Mouse (Mus musculus) heart, adult 8-10 months (tissue): ENCODE data around the gene A4gnt. TPM values are rescaled to one million over a fixed set of nuclear protein-coding genes. Genes with fewer than 3 reads are reported as not detected.

Source experiments
- DNase-seq: peaks from one replicate; pipeline ENCODE4 v3.0.0; 2022; ENCODE audit warnings: low spot score
- total RNA-seq, 4 experiments: library from RNA; stranded (reverse); gene quantifications; 2 replicates each; pipeline ENCODE4 v1.2.4; 2022

The A4gnt gene
- total RNA-seq, 4 experiments from 2014 or later, result not detected

DNA sequence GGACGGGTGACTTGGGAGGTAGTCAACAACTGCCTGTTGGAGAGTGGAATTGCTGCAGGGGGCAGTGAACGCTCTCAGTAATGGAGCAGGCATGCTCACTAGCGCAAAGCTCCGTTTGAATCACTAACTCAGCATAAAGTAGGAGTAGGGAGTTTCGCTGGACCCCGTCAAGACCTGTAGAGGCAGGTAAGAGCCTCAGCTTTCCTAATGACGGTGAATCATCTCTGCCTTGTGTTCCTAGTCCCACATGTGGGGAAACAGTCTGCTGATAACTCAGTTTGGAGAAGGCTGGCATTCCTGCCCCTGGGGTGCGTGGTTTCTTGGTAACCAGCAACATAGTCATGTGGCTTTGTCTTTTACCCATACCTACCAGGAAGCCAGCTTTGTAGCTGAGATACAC lies 20.0 kb downstream of the A4gnt start:
- DNase-seq, result no peak

DNA sequence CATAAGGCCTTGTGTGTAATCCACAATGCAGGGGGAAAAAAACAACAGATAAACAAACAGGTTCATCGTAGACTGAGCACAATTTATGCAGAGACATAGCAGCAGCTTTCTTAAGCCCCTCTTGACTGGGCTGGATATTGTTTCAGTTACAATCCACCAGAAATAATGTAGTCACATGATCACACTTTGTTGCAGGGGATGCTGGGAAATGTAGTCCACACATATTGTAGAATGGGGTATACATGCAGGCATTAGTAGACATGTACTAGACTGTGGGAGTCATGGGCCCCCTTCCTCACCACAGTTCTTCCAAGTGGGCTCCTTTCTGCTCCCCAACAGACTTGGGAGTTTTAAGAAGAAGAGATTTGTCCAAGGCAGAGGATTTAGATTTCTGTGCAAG lies 24.5 kb downstream of the A4gnt start:
- DNase-seq, result no peak

DNA sequence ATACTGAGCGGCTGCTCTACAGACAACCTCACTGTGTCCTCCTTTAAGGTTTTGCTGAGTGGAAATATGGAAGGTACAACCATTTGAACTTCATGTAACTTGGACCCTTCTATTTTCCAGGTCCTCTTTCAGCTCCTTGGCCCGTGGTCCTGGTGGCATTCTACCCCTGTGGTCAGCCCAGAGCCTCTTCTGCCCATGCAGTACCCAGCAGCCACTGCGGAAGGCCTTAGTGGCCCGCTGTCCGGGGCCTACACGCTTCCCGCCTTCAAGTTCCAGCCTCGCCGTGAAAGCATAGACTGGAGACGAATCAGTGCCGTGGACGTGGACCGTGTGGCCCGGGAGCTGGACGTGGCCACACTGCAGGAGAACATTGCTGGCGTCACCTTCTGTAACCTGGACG lies 24.9 kb downstream of the A4gnt start:
- DNase-seq, result no peak

DNA sequence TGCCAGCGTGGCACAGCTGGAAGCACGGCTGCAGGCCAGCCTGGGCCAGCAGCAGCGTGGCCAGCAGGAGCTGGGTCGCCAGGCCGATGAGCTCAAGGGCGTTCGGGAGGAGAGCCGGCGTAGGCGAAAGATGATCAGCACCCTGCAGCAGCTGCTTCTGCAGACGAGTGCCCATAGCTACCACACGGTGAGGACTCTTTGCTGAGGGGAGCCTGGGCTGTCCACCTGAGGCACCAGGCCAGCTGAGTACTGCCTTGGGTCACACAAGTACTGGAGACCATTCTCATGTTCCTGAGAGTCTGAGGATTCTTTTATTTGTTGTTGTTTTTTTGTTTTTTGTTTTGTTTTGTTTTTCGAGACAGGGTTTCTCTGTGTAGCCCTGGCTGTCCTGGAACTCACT lies 25.4 kb downstream of the A4gnt start:
- DNase-seq, result no peak

DNA sequence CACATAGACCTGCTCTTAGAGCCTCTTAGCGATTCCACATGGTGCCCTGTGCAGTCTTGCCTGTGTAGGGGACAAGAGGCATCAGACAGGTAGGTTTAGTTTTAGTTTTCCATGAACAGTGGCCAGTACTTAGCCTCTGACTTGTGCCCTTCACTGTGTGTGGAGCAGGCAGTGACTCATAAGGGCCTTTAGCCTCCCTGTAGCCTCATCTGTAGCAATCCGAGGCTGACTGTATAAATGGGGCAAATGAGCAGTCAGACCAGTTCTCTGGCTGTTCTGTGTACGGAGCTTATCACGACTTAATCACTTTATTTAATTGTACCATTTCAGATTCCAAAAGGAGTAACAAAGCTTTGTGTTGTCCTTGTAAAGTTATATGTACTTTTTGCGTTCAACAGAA lies 27.7 kb downstream of the A4gnt start:
- no peak for DNase-seq

DNA sequence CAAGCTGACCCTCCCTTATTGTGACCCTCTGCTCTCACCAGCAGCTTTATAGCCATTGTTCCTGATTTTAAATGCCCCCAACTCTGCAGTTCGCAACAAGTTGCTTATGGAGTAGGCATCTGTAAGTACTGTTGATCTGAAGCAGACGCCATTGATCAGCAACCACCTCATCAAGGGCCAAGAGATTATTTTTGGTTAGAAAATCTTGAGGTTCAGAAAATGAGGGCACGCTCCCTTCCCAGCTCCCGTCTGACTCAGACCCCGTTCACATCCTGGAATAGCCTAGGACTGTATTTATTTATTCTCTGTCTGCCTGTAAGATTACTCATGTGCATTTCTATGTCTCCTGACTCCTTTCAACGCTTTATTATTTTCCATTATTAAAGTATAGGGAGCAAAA lies 33.1 kb downstream of the A4gnt start:
- no peak for DNase-seq

DNA sequence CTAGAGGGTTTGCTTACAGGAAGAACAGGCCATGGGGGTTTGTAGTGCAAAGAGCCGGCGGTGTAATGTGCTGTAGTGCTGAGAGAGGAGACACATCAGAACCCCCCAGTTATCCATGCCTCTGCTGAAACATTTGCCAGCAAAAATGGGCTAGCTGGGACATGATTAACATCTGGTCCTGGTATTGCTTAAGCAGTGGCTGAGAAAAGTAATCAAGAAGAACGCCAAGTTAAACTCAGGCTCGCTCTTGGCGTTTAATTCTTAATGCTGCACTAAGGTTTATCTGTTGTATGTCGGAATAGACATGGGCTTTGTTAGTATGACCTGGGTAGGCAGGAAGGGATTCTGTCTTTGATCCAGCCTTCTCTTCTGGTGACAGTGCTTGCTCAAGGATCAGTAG lies 33.8 kb downstream of the A4gnt start:
- no peak for DNase-seq

DNA sequence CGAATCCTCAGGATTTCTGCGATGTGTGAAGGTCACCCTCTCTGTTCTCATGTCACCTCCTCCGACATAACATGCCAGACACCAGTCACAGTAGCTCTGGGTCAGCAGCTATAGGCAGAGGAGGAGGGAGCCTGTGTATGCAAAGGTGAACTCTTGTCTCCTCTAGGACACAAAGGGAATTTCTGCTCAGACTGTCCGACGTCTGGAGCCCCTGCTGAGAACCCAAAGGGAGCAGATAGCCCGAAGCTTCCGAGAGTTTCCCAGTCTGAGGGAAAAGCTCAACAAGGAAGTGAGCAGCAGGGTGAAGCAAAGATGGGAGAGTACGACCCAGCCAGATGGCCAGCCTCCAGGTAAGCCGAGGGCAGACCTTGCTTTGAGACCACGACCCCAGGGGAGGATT lies 48.5 kb downstream of the A4gnt start:
- DNase-seq, result no peak

DNA sequence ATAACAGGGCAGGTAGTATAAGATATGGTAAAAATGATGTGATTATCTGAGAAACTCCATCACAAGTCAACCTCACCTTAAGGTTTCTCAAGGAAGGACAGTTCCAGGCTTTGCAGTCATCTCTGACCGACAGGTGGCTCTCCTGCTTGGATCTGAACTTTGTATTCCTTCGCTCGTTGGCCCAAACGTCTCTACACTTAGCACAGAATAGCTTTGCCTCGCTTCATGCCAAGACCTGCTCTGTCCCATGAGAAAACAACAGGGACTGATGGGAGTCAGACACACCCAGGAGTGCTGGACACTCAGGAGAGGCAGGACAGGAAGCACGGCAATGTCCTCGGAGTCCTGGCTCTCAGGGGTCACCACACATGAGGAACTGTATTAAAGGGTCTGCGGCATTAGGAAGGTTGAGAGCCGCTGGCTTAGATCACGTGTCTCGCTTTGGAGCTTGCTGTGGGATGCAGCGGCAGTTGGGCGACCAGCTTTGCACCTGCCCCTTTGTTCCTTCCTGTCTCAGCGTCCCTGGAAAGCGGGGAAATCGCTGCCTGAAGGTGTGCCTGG lies 49.4 kb downstream of the A4gnt start:
- no peak for DNase-seq

DNA sequence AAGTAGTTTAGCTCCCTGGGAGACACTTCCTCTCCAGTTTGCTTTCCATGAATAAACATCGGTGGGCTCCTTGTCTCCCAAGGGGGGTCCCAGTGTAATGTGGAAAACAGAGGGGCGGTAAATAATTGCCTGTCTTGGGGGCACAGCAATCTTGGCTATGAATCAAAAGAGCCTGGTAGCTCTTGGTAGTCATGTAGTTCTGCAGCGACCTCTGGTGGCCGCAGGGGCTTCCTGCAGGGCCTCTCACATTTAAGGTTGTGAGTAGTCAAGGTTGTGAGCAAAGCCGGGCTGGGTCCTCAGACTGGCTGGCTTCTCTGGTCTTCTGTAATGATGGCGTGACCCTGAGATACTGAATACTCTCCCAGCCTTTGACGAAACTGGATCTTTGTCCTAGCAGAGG lies 50.1 kb downstream of the A4gnt start:
- peak; percentile 17 for DNase-seq

DNA sequence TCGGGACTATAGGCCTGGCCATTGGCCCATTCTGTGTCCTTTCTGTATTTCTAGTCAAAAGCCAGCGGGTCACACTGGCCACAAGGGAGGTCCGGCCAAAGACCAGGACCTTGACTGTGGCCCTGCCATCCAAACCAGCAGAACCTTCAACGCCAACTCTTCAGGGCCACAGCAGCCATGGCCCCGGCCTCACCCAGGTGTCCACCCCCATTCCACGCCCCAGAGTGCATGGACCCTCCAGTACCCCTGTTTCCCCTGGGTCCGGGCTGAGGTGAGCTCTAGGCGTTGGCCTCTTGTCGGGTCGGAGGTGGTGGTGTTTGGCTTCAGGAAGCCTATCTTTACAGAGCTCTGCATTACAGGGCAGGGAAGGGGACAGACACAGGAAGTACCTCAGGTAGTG lies 50.6 kb downstream of the A4gnt start:
- no peak for DNase-seq

DNA sequence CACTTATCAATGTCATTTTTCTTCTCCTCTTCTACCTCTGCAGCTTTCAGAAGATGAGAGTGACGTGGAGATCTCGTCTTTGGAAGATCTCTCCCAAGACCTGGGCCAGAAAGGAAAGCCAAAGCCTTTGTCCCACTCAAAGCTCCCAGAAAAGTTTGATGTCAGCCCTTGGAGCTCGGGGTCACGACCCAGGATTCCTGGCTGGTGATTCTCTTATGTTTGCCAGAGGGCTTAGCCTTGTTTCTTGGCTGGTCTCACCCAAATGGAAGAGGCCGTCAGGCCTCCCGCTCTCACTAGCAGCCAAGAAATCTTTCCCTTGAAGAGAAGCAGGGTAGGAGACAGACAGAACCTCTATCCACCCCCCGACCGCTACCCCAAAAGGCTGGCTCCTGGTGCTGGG lies 55.3 kb downstream of the A4gnt start:
- DNase-seq, result peak; percentile 38

DNA sequence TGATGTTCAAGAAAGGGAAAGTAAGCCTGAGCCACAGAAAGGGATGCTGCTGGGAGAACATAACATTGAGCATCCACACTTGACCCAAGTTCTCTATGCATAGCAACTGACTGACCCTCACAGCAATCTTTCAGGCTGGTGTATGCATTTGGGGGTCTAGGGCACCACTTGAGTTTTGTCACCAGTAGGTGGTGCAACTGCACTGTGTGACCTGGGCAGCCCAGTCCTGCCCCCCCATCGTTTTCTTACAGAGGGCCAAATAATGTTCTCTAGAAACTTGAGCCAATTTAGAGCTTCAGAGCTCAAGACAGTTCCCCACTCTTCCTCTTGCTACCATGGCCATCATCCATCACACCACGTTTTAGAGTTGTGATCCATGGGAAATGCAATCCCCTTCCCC lies 59.3 kb downstream of the A4gnt start:
- DNase-seq, result no peak

Other genes starting within 250 kb of the A4gnt start
- gene Mras, start 175.1 kb upstream of the A4gnt start, total RNA-seq, result 1 to 10 TPM; 3.7 to 8.8 (median 6.1) TPM
- not detected for gene Nme9, start 161.0 kb upstream of the A4gnt start, total RNA-seq
- gene Armc8, start 43.6 kb upstream of the A4gnt start, total RNA-seq, result 10 to 100 TPM; 15.5 to 17.6 (median 16.1) TPM
- 1 to 10 TPM; 5.2 to 6.7 (median 5.6) TPM for gene Dbr1, start 36.7 kb upstream of the A4gnt start, total RNA-seq
- 1 to 10 TPM; 3.1 to 5.1 (median 4.0) TPM for gene Dzip1l, start 17.0 kb downstream of the A4gnt start, total RNA-seq
- not detected for gene Cldn18, start 104.8 kb downstream of the A4gnt start, total RNA-seq